Mouse (Mus musculus): ENCODE results near the gene Elane.
"Not testable (repeated sequence)": the region's sequence is repeated elsewhere in the genome, so short reads cannot be mapped to it uniquely, and the experiment has no call there.

Gene Elane

GRCm38 (mm10) chr10:79883297-79884084, 2.6 kb upstream of the Elane start:
- Histone ChIP-seq H3K27me3 (ENCODE audit: control insufficient read depth, insufficient read depth, low read length, poor library complexity, severe bottlenecking) (no peaks in the 10 kb centered on the region), H3K36me3 (ENCODE audit: control insufficient read depth, insufficient read depth, low read length, poor library complexity, severe bottlenecking) (no peaks in the 10 kb centered on the region)
- peak; percentile 85 for DNase-seq (ENCODE audit: low read depth, low spot score)

GRCm38 (mm10) chr10:79884446-79884845, 1.6 kb upstream of the Elane start:
- H3K27me3 ChIP-seq (ENCODE audit: control insufficient read depth, insufficient read depth, low read length, poor library complexity, severe bottlenecking) = no peaks in the 10 kb centered on the region
- no peak for DNase-seq (ENCODE audit: low read depth, low spot score)
- H3K36me3 ChIP-seq (ENCODE audit: control insufficient read depth, insufficient read depth, low read length, poor library complexity, severe bottlenecking) = no peaks in the 10 kb centered on the region

GRCm38 (mm10) chr10:79884938-79885337, 1.1 kb upstream of the Elane start:
- H3K36me3 ChIP-seq (ENCODE audit: control insufficient read depth, insufficient read depth, low read length, poor library complexity, severe bottlenecking); DNase-seq (ENCODE audit: low read depth, low spot score): not testable (repeated sequence)

GRCm38 (mm10) chr10:79886611-79887010, 564 bp downstream of the Elane start:
- Histone ChIP-seq H3K36me3 (ENCODE audit: control insufficient read depth, insufficient read depth, low read length, poor library complexity, severe bottlenecking) (no peaks in the 10 kb centered on the region), H3K27me3 (ENCODE audit: control insufficient read depth, insufficient read depth, low read length, poor library complexity, severe bottlenecking) (no peaks in the 10 kb centered on the region)
- no peak for DNase-seq (ENCODE audit: low read depth, low spot score)

More at GRCm38 (mm10) chr10:79884938-79885337, 1.1 kb upstream of the Elane start:
- not testable (repeated sequence) for H3K27me3 ChIP-seq (ENCODE audit: control insufficient read depth, insufficient read depth, low read length, poor library complexity, severe bottlenecking)

GRCm38 (mm10) chr10:79889386-79889785, 3.3 kb downstream of the Elane start:
- no peaks in the 10 kb centered on the region for H3K27me3 ChIP-seq (ENCODE audit: control insufficient read depth, insufficient read depth, low read length, poor library complexity, severe bottlenecking)
- H3K36me3 ChIP-seq (ENCODE audit: control insufficient read depth, insufficient read depth, low read length, poor library complexity, severe bottlenecking) = no peaks in the 10 kb centered on the region
- no peak for DNase-seq (ENCODE audit: low read depth, low spot score)

GRCm38 (mm10) chr10:79890670-79891069, 4.6 kb downstream of the Elane start, which contains the start of gene Cfd:
Cfd (plus strand) TSS chr10:79890853.
- H3K27me3 ChIP-seq (ENCODE audit: control insufficient read depth, insufficient read depth, low read length, poor library complexity, severe bottlenecking) = no peaks in the 10 kb centered on the region
- H3K36me3 ChIP-seq (ENCODE audit: control insufficient read depth, insufficient read depth, low read length, poor library complexity, severe bottlenecking) = no peaks in the 10 kb centered on the region
- no peak for DNase-seq (ENCODE audit: low read depth, low spot score)

GRCm38 (mm10) chr10:79892451-79893118, 6.5 kb downstream of the Elane start:
- peak; percentile 85 for DNase-seq (ENCODE audit: low read depth, low spot score)
- H3K36me3 ChIP-seq (ENCODE audit: control insufficient read depth, insufficient read depth, low read length, poor library complexity, severe bottlenecking); H3K27me3 ChIP-seq (ENCODE audit: control insufficient read depth, insufficient read depth, low read length, poor library complexity, severe bottlenecking): not testable (repeated sequence)

- no peaks in the 10 kb centered on the region; the same call in 1 of the 2 replicates for H3K36me3 ChIP-seq (ENCODE audit: control insufficient read depth, insufficient read depth, low read length, poor library complexity, severe bottlenecking)
- H3K27me3 ChIP-seq (ENCODE audit: control insufficient read depth, insufficient read depth, low read length, poor library complexity, severe bottlenecking) = no peaks in the 10 kb centered on the region
- DNase-seq (ENCODE audit: low read depth, low spot score) = no peak
Observed at GRCm38 (mm10) chr10:79896306-79896705, 10.3 kb downstream of the Elane start.

- no peak for DNase-seq (ENCODE audit: low read depth, low spot score)
Observed at GRCm38 (mm10) chr10:79896814-79897213, 10.8 kb downstream of the Elane start.

GRCm38 (mm10) chr10:79897316-79898245, 11.5 kb downstream of the Elane start:
- peak; percentile 63 for DNase-seq (ENCODE audit: low read depth, low spot score)
- Histone ChIP-seq H3K36me3 (ENCODE audit: control insufficient read depth, insufficient read depth, low read length, poor library complexity, severe bottlenecking) (no peaks in the 10 kb centered on the region; the same call in 1 of the 2 replicates), H3K27me3 (ENCODE audit: control insufficient read depth, insufficient read depth, low read length, poor library complexity, severe bottlenecking) (no peaks in the 10 kb centered on the region)

More at GRCm38 (mm10) chr10:79896814-79897213, 10.8 kb downstream of the Elane start:
- Histone ChIP-seq H3K36me3 (ENCODE audit: control insufficient read depth, insufficient read depth, low read length, poor library complexity, severe bottlenecking) (no peaks in the 10 kb centered on the region; the same call in 1 of the 2 replicates), H3K27me3 (ENCODE audit: control insufficient read depth, insufficient read depth, low read length, poor library complexity, severe bottlenecking) (no peaks in the 10 kb centered on the region)

- peak; percentile 40 for DNase-seq (ENCODE audit: low read depth, low spot score)
- no peaks in the 10 kb centered on the region for H3K27me3 ChIP-seq (ENCODE audit: control insufficient read depth, insufficient read depth, low read length, poor library complexity, severe bottlenecking)
Observed at GRCm38 (mm10) chr10:79900951-79901410, 14.9 kb downstream of the Elane start.

GRCm38 (mm10) chr10:79906712-79907111, 20.7 kb downstream of the Elane start:
- Histone ChIP-seq H3K27me3 (ENCODE audit: control insufficient read depth, insufficient read depth, low read length, poor library complexity, severe bottlenecking) (no peaks in the 10 kb centered on the region), H3K36me3 (ENCODE audit: control insufficient read depth, insufficient read depth, low read length, poor library complexity, severe bottlenecking) (peaks cover 7% of the 10 kb centered on the region)
- no peak for DNase-seq (ENCODE audit: low read depth, low spot score)

More at GRCm38 (mm10) chr10:79900951-79901410, 14.9 kb downstream of the Elane start:
- H3K36me3 ChIP-seq (ENCODE audit: control insufficient read depth, insufficient read depth, low read length, poor library complexity, severe bottlenecking) = peaks cover 7% of the 10 kb centered on the region

- DNase-seq (ENCODE audit: low read depth, low spot score) = no peak
- Histone ChIP-seq H3K36me3 (ENCODE audit: control insufficient read depth, insufficient read depth, low read length, poor library complexity, severe bottlenecking) (peaks cover 7% of the 10 kb centered on the region), H3K27me3 (ENCODE audit: control insufficient read depth, insufficient read depth, low read length, poor library complexity, severe bottlenecking) (no peaks in the 10 kb centered on the region)
Observed at GRCm38 (mm10) chr10:79907415-79907814, 21.4 kb downstream of the Elane start.

Data from splenic B cell, adult 2 months (primary cell).